Mouse (Mus musculus) CH12.LX (cell line): ENCODE measurements at regions not wholly inside any gene's neighbourhood (a gene's known extent, or its start where the extent isn't known, plus 50 kb on each side); places are given as distances from the start of the nearest gene placed in this dataset.

ENCODE experiments used
- MAFK ChIP-seq: IDR thresholded peaks from 2 replicates; pipeline ENCODE4 v1.6.1; 2011; ENCODE audit warnings: low read length, improper control_type of control experiment; ENCODE audit not compliant: insufficient replicate concordance
- POLR2A ChIP-seq: IDR thresholded peaks from 2 replicates; pipeline ENCODE4 v1.6.1; 2011; ENCODE audit warnings: low read depth, mild to moderate bottlenecking, improper control_type of control experiment, low read length
- RAD21 ChIP-seq: IDR thresholded peaks from 2 replicates; pipeline ENCODE4 v1.6.1; 2011; ENCODE audit warnings: low read depth, mild to moderate bottlenecking, low read length, improper control_type of control experiment, moderate library complexity
- TBP ChIP-seq: conservative IDR thresholded peaks from 2 replicates; pipeline ENCODE4 v1.6.1; 2011; ENCODE audit warnings: low read depth, low read length, improper control_type of control experiment

GRCm38 (mm10) chr13:27945062-27945461 lies 71.0 kb upstream of the Prl4a1 start:
- TF ChIP-seq TBP (no peak), MAFK (no peak), POLR2A (no peak), RAD21 (peak; percentile 71)
